Mouse (Mus musculus): ENCODE measurements around the gene Dscaml1.
A peak's percentile ranks its signal among the peaks of the same experiment; 100 is the strongest.
"Not testable (repeated sequence)": the region's sequence is repeated elsewhere in the genome, so short reads cannot be mapped to it uniquely, and the experiment has no call there.

Dscaml1 gene

DNA sequence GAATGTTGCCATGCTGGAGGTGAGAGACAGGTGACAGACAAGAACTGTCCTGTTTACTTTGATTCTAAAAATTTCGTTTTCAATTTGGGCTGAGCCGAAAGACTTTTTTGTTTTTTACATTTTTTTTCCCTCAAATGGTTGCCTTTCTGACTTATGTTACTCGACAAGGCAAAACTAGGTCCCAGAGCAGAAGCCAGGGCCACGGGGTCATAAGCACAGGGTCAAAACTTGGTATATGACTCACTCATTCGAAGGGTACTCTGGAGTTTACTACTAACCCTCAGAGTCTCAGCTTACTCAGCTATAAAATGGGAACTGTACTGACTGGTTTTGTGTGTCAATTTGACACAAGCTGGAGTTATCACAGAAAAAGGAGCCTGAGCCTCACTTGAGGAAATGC is 343.2 kb downstream of the Dscaml1 start:
- DNase-seq (ENCODE audit: inconsistent ontology term), result no peak

GRCm38 (mm10) chr9:45774088-45774487 is 347.7 kb downstream of the Dscaml1 start:
- no peak for DNase-seq (ENCODE audit: inconsistent ontology term)

DNA sequence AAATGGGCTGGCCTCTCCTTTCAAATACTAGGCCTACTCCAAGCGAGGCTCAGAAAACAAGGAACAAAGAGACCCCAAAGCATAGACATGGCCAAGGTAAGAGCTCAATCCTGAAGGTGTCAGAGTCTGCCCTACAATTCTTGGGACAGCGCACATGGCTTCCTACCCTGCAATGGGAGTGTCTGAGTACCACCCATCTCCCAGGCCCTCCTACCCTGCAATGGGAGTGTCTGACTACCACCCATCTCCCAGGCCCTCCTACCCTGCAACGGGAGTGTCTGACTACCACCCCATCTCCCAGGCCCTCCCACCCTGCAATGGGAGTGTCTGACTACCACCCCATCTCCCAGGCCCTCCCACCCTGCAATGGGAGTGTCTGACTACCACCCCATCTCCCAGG is 349.7 kb downstream of the Dscaml1 start:
- DNase-seq (ENCODE audit: inconsistent ontology term), result not testable (repeated sequence)

DNA sequence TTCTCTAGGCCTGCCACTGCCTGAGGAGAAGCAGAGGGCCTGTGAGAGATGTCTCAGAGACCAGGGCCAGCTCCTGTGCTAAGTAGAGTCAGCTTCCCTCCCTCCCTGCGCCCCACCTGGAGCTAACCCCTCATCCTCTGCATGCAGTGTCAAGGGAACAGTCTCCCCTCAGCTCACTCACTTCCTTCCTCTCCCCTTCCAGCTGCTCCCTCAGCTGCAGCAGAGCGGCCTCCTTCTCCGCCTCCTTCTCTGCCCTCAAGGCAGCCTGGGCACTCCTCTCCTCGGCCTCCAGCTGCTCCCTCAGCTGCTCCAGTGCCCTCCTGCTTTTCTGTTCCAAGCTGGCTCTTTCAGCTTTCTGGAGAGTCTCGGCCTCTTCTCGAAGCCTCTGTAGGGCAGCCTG is 352.8 kb downstream of the Dscaml1 start:
- no peak for DNase-seq (ENCODE audit: inconsistent ontology term)

DNA sequence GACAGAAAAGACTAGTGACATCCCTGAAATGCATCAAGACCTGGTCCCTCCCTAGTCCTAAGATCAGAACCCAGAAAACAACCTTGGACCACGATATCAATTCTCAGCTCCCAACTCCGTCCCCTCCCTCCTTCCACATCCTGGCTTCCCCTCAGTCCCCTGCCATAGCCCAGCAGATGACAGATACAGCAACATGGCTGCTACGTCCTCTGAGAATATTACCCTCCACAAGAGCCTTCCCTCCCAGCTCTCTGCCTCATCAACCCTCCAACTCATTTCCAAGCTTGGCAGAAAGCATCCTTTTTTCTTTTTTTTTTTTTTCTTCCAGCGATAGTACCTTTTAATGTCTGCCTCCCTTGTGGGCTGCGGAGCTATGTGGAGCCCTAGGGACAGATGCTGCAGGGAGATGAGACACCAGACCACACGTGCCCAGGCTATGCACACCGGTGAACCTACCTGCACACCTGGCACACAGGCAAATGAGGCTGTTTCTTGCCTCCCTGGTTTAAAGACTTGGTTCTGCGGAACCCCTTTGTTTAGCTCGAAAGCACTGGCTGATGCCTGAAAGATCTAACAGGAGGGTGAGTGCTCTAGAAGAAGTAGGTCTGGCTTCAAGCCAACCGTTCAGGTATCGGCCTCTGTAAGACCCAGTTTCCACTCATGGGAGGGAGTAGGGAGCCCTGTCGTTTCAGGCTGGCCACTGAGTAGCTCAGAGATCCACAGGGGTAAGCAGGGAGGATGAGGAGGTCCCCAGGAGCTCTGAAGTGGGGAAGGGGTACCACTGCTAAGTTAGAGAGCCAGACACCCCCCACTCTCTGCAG is 357.0 kb downstream of the Dscaml1 start:
- no peak for DNase-seq (ENCODE audit: inconsistent ontology term)

DNA sequence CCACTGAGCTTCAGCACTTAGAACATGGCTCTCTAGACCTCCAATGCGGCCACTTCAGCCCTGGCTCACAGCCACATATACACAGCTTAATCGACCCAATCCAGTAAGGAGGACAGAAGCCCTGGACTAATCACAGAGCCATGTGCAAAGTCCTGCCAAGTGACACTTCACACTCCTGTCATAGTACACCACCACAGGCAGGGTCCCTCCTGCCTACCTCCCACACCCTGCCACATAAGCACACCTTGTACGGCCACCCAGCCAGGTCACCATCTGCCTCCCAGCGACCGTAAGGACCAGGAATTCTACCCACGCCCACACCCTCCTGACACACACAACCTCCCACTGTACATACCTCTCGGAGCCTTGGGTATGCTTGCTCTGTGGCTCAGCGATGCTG is 360.6 kb downstream of the Dscaml1 start:
- DNase-seq (ENCODE audit: inconsistent ontology term), result no peak

DNA sequence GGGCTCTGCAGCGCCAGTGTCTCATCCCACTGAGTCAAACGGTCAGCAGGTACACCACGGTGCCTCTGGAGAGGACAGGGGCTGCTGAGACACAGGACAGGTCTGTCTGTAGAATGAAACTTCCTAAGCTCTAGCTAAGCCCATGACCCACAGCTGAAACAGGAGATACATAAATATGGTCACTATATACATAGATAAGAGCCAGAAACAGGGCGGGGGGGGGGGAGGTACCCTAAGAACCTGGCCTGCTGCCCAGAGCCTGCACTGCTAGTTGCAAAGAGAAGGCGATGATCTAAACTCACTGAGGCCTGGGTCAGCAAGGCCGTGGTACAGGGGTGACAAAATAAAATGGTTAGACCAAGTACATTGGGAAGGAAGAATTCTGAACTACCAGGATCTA is 361.1 kb downstream of the Dscaml1 start:
- no peak for DNase-seq (ENCODE audit: inconsistent ontology term)

DNA sequence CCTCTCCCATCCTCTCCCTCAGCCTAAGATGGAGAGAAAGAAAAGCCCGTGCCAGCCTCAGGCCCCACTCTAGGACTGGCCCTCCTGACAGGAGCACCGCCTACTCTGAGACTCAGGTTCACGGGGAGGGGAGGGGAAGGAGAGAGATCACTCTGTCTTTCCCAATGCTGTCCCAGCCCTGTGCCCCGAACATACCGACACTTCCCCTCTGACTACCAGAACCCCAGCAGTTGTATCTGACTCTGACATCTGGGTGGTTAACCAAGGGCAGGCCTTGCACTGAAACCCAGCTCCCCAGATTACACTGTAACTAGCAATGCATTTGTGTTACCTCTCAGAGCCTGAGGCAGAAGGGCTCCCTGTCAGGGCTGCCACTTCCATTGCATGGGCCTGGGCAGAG is 362.0 kb downstream of the Dscaml1 start:
- no peak for DNase-seq (ENCODE audit: inconsistent ontology term)

DNA sequence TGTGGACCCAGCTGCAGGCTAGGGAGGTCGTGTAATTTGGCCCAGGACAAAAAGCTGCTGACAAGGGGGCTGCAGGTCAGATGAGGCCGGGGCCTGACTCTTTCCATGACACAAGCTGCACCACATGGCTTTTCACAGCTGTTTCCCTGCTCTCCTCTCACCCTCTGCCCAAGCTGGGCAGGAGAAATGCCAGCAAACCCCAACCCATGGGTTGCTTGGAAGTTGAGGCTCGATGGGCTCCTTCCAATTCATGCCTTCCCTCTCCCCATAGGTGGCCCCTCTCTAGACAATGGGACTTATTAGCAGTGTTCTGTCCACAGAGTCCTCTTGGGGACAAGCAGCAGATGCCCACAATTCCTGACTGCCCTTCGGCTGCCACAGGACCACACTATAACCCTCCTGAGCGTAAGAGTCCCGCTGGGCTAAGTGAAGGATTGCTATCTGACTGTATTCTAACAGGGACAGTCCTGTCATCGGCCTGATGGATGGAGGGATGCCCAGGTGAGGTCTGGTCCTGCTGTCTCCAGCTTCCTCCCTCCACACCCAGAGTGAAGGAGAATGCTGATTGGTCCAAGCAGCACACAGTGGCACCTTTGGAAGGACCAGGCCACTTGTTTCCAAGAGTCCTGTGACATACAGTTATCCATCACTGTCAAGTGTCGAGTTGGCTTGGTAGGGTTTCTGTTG is 365.2 kb downstream of the Dscaml1 start:
- DNase-seq (ENCODE audit: inconsistent ontology term), result no peak

DNA sequence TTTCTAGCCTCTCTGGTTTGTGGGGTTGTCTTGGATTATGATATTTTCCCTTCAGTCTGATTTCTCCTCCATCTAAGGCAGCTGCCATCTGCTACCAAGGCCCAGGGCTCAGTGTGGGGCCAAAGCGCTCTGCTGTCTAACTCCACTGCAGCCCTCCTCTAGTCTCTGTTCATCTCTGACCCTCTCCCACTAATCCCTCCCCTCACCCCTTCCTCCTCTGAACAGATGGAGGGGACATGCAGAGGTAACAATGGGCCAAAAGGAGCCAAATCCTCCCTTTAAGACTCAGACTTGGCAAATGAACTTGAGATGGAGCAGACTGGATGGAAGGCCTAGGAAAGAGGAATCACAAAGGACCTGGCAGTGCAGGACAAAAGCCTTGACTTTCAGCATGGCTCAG is 365.8 kb downstream of the Dscaml1 start:
- DNase-seq (ENCODE audit: inconsistent ontology term), result no peak

- no peak for DNase-seq (ENCODE audit: inconsistent ontology term)
Measured at GRCm38 (mm10) chr9:45793697-45794096, 367.3 kb downstream of the Dscaml1 start.

GRCm38 (mm10) chr9:45795722-45796121 is 369.3 kb downstream of the Dscaml1 start:
- DNase-seq (ENCODE audit: inconsistent ontology term), result peak; percentile 49

- no peak for DNase-seq (ENCODE audit: inconsistent ontology term)
Measured at GRCm38 (mm10) chr9:45797271-45797670, 370.8 kb downstream of the Dscaml1 start.

- DNase-seq (ENCODE audit: inconsistent ontology term), result peak; percentile 78
Measured at GRCm38 (mm10) chr9:45798467-45799164, 372.2 kb downstream of the Dscaml1 start.

DNA sequence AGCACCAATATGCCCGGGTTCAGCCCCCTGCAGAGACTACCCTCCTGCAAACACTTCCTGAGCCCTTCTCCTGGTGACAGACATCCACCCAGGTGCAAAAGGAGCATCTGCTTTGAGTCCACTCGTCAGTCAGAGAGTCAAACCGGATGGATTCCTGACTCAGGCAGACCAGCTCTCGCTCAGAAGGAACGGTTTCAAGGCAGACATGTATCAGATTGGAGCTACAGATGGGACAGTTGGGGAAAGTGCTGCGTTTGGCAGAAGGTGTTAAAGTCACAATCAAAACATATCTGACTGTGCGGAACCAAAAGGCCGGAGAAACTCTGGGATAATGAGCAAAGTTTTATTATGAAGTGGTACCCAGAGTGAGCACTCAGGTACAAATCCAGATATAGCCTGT is 373.0 kb downstream of the Dscaml1 start:
- no peak for DNase-seq (ENCODE audit: inconsistent ontology term)

Measured in Muller cell, postnatal 12 days (primary cell).